Mouse (Mus musculus) kidney, embryonic 15.5 days (tissue): ENCODE results near the gene Selenbp1. TPM values are rescaled to one million over a fixed set of nuclear protein-coding genes. Genes with fewer than 3 reads are reported as not detected.
"Not testable (repeated sequence)": the region's sequence is repeated elsewhere in the genome, so short reads cannot be mapped to it uniquely, and the experiment has no call there.

Experiments
- ATAC-seq: fragments of 200-750 bp; cut with Nextera tagmentation; replicated peaks from 2 replicates; pipeline ENCODE4 v1.8.0; 2017; ENCODE audit warnings: moderate TSS enrichment; ENCODE audit not compliant: low FRiP score
- H3K27ac ChIP-seq: fragments of 300-500 bp; sonication (generic); 2 replicates; pipeline ENCODE4 v1.5.1; 2015; ENCODE audit warnings: mild to moderate bottlenecking, inconsistent platforms
- H3K27me3 ChIP-seq: fragments of 300-500 bp; sonication (generic); 2 replicates; pipeline ENCODE4 v1.6.1; 2015; ENCODE audit warnings: inconsistent platforms
- H3K36me3 ChIP-seq: fragments of 300-500 bp; sonication (generic); 2 replicates; pipeline ENCODE4 v1.6.1; 2015; ENCODE audit warnings: inconsistent platforms
- H3K4me1 ChIP-seq: fragments of 300-500 bp; sonication (generic); 2 replicates; pipeline ENCODE4 v1.6.1; 2015; ENCODE audit warnings: inconsistent platforms
- H3K4me2 ChIP-seq: fragments of 300-500 bp; sonication (generic); 2 replicates; pipeline ENCODE4 v1.6.1; 2015; ENCODE audit warnings: moderate library complexity, mild to moderate bottlenecking, inconsistent platforms
- H3K4me3 ChIP-seq: fragments of 300-500 bp; sonication (generic); replicated peaks from 2 replicates; pipeline ENCODE4 v1.5.1; 2015; ENCODE audit warnings: mild to moderate bottlenecking, inconsistent platforms
- H3K9ac ChIP-seq: fragments of 300-500 bp; sonication (generic); 2 replicates; pipeline ENCODE4 v1.6.1; 2015; ENCODE audit warnings: mild to moderate bottlenecking, inconsistent platforms
- H3K9me3 ChIP-seq: fragments of 300-500 bp; sonication (generic); replicated peaks from 2 replicates; pipeline ENCODE4 v1.6.1; 2016; ENCODE audit warnings: inconsistent platforms
- WGBS: fragments of 180-500 bp; shearing (Covaris S2); methylation state at CpG from one replicate; pipeline ENCODE4 v1.1.7; 2015; ENCODE audit warnings: mixed read lengths; 5-methylcytosine and 5-hydroxymethylcytosine counted together
- polyA plus RNA-seq: library from polyadenylated mRNA; unstranded; fragments of >200 nt; fragmentation: Nextera tagmentation; extraction: Ambion mirVana; gene quantifications from 2 replicates; pipeline ENCODE4 v1.2.1, GENCODE M21; 2015

The Selenbp1 gene
- 60.6 and 62.4 TPM in 2 replicates for polyA plus RNA-seq

DNA sequence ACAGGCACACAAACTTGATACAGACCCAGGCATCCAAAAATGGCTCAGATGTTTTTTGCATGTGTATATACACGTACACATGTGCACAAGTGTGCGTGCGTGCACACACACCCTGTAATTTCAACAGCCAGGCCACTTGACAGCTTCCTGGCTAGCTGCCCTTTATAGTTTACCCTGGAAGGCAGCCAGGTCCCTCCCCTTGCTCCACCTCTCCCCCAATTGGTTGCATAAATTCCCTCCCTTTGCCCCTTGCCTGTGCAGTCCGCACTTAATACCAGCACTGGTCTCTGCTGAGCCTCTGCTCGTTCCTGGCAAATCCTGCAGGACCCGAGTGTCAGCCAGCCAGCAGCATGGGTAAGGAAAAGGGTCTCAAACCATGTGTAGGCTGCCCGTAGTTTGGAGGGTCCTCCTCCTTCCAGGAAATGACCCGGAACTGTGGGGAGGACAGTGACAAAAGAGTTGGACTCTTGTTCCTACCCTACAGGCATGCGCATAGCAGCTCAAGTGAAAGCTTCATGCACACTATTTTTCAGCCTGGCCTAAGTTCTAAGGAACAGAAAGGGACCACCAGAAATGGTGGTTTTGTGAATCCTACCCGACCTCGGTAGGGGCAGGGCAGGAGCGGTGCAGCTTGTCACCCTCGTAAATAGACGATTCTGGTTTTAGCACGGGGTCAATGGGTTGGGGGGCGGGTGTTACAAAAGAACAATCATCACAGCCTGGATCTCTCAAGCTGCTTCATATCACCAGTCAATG, at the start of gene Selenbp1:
Selenbp1 (plus strand) TSS at position 248 of the 756 bp plus-strand sequence.
- peaks cover 33% of the 10 kb centered on the region for H3K4me1 ChIP-seq
- peak within 1 kb of the TSS; percentile 46 for H3K4me3 ChIP-seq
- peak within 1 kb of the TSS; percentile 27 for H3K9ac ChIP-seq
- no peaks in the 10 kb centered on the region for H3K36me3 ChIP-seq
- ATAC-seq = peak; percentile 88
- H3K4me2 ChIP-seq = peak within 1 kb of the TSS; percentile 62
- H3K27me3 ChIP-seq = no peaks in the 10 kb centered on the region
- 2% methylated on average over 16 of the region's 16 CpGs for WGBS
- peak within 1 kb of the TSS; percentile 95 for H3K27ac ChIP-seq
- H3K9me3 ChIP-seq = no peaks in the 10 kb centered on the region

DNA sequence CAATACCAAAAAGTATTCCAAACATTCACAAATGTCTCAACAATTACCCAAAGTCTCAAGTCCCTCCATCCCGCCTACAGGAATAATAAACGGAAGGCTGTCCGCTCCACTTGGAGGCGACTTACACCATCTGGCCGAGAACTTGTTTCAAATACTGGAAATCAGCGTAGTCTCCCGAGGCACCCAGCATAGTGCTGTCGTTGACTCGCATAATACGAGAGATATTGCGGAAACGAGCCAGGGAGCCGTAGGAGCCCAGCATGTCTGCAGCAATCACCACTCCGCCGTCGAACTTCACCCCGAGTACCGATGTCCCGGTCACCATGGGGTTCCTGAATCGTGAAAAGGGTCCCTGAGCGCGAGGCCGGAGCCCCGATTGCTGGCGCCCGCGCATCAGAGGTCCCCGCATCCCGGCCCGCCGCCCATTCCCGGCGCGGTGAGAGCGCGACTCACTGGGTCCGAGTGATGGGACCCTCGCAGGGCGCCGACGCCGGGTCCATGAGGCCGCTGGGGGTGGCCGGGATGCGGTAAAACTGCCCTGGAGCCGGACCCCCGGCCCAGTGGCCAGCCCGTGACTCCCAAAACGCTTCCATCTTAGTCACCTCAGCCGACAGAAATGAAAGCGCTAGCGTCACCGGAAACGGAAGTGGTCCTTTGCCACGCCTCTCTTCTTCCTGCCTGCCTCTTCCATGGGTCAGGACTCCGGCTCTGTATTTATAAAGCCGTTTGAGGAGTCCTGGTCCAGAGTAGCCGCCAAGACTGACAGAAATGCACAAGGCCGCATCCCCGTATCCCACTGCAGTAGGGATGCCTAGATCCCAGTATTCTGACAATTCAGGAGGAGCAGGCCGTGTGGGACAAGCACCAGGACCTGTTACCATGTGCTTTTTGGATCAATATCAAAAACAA, 46.3 kb upstream of the Selenbp1 start, which contains the start of gene Psmb4:
Psmb4 (minus strand) TSS at position 646 of the 909 bp plus-strand sequence.
- Histone ChIP-seq H3K9me3 (no peaks in the 10 kb centered on the region), H3K36me3 (peaks cover 40% of the 10 kb centered on the region), H3K27me3 (no peaks in the 10 kb centered on the region), H3K4me2 (peak within 1 kb of the TSS; percentile 89), H3K4me1 (peaks cover 15% of the 10 kb centered on the region), H3K27ac (peak within 1 kb of the TSS; percentile 87), H3K4me3 (peak within 1 kb of the TSS; percentile 99), H3K9ac (peak within 1 kb of the TSS; percentile 96)
- ATAC-seq = peak; percentile 87
- WGBS = under 1% methylated on average over 61 of the region's 61 CpGs

DNA sequence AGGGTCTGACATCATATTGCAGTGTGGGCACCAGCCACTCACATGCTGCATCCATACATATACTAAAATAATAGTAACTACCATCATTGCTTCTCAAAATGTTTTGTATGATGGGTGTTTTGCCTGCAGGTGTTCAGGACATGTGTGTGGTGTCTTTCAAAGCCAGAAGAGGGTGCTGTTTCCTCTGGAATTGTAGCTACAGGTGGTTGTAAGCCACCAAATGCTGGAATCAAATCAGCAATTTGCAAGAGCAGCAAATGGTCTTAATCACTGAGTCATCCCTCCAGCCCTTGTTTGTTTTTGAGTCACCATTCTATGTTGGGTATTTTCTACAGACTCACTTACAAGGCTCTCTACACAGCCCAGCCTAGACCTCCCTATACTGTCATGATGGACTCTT, 44.3 kb upstream of the Selenbp1 start:
- Histone ChIP-seq H3K36me3 (peaks cover 20% of the 10 kb centered on the region), H3K4me2 (no peak overlapping the region), H3K4me1 (peaks cover 15% of the 10 kb centered on the region), H3K27me3 (no peaks in the 10 kb centered on the region), H3K9me3 (no peaks in the 10 kb centered on the region), H3K9ac (no peak overlapping the region), H3K27ac (no peak overlapping the region), H3K4me3 (no peak overlapping the region)
- no peak for ATAC-seq

DNA sequence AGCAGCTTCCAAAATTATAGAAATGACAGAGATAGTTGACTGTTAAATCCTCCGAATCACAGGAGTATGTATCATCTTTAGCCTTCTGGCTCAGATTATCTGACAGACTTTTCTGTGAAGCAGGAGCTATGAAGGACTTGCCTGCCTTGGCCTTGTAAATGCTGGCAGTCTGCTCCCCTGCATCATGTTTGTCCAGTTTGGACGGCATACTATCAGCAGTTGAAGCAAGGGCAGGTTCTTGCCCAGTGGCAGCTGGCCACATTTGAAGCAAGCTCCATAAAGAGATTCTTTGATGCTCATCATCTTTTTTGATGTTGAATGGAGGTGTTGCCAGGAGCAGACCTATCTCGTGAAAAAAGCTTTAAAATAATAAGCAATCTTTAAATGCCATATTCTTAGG, 38.8 kb upstream of the Selenbp1 start:
- Histone ChIP-seq H3K4me1 (no peaks in the 10 kb centered on the region), H3K27ac (no peak overlapping the region), H3K36me3 (no peaks in the 10 kb centered on the region), H3K9ac (no peak overlapping the region), H3K4me2 (no peak overlapping the region), H3K27me3 (peaks cover 9% of the 10 kb centered on the region; the same call in 1 of the 2 replicates), H3K9me3 (no peaks in the 10 kb centered on the region), H3K4me3 (no peak overlapping the region)
- no peak for ATAC-seq
- 75% methylated on average over 3 of the region's 3 CpGs for WGBS

DNA sequence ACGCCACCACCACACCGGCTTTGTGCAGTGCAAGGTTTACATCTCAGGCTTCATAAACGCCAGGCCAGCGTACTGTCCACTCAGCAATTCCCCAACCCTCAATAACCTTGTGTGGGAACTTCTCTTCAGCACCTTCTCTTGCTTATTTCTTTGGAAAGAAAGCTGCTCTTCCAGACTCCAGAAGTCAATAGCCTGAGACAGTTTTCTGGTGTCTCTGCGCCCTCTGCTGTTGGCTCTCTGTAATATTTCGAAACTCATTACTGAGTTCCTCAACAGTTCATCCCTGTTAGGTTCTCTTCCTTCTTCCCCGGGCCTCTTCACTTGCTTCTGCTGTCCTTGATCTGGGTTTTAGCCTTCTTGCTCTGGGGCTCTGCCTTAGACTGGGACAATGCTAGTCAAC, 30.1 kb upstream of the Selenbp1 start:
- H3K4me1 ChIP-seq = no peaks in the 10 kb centered on the region
- no peaks in the 10 kb centered on the region for H3K9me3 ChIP-seq
- ATAC-seq = no peak
- H3K4me2 ChIP-seq = no peak overlapping the region
- H3K4me3 ChIP-seq = no peak overlapping the region
- H3K36me3 ChIP-seq = no peaks in the 10 kb centered on the region
- H3K9ac ChIP-seq = no peak overlapping the region
- H3K27me3 ChIP-seq = no peaks in the 10 kb centered on the region
- WGBS = 15% methylated on average over 7 of the region's 7 CpGs
- H3K27ac ChIP-seq = no peak overlapping the region

DNA sequence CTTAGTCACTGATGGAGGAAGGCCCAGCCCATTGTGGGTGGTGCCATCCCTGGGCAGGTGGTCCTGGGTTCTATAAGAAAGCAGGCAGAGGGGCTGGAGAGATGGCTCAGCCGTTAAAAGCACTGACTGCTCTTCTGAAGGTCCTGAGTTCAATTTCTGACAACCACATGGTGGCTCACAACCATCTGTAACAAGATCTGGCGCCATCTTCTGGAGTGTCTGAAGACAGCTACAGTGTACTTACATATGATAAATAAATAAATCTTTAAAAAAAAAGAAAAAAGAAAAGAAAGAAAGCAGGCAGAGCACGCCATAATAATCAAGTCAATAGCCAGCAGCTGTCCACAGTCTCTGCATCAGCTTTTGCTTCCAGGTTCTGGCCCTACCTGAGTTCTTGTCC, 28.1 kb upstream of the Selenbp1 start:
- not testable (repeated sequence) for ATAC-seq, H3K36me3 ChIP-seq, H3K4me3 ChIP-seq, H3K27me3 ChIP-seq, H3K4me1 ChIP-seq, H3K9me3 ChIP-seq, H3K9ac ChIP-seq, H3K4me2 ChIP-seq, H3K27ac ChIP-seq
- 64% methylated on average over 3 of the region's 3 CpGs for WGBS

DNA sequence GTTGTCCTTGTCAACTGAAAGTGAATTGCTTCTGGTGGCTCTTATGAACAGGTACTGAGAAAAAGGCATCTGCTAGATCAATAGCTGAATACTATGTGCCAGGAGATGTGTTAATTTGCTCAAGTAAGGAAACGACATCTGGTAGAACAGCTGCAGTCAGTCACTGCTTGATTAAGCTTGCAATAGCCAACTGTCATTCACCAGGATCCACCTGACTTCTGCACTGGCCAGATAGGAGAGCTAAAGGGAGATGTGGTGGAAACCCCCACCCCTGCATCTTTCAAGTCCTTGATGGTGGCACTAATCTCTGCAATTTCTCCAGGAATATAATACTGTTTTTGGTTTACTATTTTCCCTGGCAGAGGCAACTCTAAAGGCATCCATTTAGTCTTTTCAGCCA, 26.4 kb upstream of the Selenbp1 start:
- H3K9me3 ChIP-seq = no peaks in the 10 kb centered on the region
- no peak overlapping the region for H3K9ac ChIP-seq
- no peak overlapping the region for H3K27ac ChIP-seq
- no peaks in the 10 kb centered on the region for H3K4me1 ChIP-seq
- H3K36me3 ChIP-seq = no peaks in the 10 kb centered on the region
- ATAC-seq = no peak
- H3K4me3 ChIP-seq = no peak overlapping the region
- no peaks in the 10 kb centered on the region for H3K27me3 ChIP-seq
- 46% methylated on average over 1 of the region's 1 CpGs for WGBS
- H3K4me2 ChIP-seq = no peak overlapping the region

DNA sequence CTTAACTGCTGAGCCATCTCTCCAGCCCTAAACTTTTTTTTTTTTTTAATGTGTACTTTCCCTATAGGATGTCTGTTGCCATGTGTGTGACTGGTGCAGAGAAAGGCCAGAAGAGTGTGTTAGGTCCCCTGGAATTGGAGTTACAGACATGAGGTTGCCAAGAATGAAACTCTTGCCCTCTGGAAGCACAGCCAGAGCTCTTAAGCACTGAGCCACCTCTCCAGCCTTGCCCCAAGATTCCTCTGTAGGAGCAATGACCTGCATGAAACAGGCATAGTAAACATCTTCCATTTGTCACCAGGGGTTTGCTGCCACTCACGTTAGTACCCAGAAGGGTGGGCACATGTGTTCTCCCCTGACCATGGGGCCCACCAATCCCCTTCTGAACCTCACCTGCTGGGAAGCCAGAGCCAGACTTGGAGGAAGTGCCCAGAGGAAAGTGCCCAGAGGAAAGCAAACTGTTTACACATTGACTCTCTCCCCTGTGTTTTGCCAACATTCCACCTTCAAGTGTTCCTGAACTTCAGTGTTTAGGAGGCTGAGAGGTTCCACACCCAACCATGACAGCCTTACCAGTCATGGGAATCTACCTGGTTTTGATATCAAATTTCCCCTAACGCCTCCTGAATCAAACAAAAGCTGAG, 21.7 kb upstream of the Selenbp1 start:
- no peak overlapping the region for H3K9ac ChIP-seq
- H3K4me2 ChIP-seq = no peak overlapping the region
- H3K4me1 ChIP-seq = no peaks in the 10 kb centered on the region
- no peak overlapping the region for H3K27ac ChIP-seq
- ATAC-seq = no peak
- no peak overlapping the region for H3K4me3 ChIP-seq
- WGBS = 72% methylated on average over 2 of the region's 2 CpGs
- no peaks in the 10 kb centered on the region for H3K27me3 ChIP-seq
- H3K36me3 ChIP-seq = no peaks in the 10 kb centered on the region
- H3K9me3 ChIP-seq = no peaks in the 10 kb centered on the region

DNA sequence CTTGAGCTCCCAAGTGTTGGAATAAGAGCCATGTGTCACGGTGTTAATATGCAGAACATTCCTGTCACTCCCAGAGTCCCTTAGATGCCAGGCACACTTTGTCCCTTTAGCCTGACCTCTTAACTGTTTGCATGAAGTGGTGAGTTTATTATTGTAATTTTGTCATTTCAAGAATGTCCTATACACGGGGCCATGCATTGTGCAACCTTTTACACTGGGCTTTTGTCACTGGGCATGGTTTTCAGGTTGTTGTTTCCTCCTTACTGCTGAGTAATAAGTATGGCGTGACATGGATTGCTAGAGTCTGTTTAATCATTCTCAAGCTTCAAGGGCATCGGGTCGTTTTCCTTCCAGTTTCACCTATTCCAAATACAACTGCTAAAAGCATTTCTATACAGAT, 19.1 kb upstream of the Selenbp1 start:
- no peak for ATAC-seq
- WGBS = 47% methylated on average over 5 of the region's 5 CpGs
- Histone ChIP-seq H3K27me3 (no peaks in the 10 kb centered on the region), H3K27ac (no peak overlapping the region), H3K4me1 (peaks cover 11% of the 10 kb centered on the region), H3K4me3 (no peak overlapping the region), H3K9me3 (no peaks in the 10 kb centered on the region), H3K4me2 (no peak overlapping the region), H3K36me3 (no peaks in the 10 kb centered on the region), H3K9ac (no peak overlapping the region)

DNA sequence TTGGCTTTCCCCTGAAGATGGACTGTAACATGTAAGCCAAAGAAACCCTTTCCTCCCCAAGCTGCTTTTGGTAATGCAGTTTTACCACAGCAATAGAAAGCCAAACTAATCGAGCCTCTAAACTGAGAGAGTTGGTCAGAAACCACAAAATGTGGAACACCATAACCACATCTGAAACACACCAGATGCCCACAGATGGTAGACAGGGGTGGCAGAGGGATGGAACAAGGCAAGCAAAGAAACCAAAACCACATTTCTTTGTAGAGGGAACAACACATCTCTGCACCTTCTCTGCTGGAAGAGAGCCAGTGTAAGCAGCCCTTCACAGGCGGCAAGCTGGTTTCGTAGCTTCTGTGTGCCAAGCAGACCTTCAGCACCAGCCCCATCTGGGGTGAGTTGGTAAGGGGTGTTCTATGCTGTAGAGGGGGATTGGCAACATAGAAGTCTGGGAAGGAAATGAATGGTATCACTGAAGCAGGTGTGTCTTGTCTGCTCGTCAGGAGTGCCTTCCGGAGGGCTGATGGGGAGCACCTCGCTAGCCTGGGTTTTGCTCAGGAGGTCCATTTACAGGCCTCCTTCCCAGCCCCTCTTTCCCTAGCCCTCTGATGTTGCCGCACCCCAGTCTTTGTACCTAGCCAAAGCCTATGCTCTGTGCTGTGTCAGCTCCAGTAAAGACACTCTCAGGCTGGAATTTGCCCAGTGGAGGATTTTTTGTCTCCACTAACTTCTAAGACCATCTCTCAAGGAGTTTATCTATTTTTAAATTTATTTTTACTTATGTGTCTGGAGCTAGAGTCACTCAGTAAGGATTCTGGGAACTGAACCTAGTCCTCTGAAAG, 16.7 kb upstream of the Selenbp1 start:
- H3K9ac ChIP-seq = no peak overlapping the region
- ATAC-seq = no peak
- no peak overlapping the region for H3K27ac ChIP-seq

DNA sequence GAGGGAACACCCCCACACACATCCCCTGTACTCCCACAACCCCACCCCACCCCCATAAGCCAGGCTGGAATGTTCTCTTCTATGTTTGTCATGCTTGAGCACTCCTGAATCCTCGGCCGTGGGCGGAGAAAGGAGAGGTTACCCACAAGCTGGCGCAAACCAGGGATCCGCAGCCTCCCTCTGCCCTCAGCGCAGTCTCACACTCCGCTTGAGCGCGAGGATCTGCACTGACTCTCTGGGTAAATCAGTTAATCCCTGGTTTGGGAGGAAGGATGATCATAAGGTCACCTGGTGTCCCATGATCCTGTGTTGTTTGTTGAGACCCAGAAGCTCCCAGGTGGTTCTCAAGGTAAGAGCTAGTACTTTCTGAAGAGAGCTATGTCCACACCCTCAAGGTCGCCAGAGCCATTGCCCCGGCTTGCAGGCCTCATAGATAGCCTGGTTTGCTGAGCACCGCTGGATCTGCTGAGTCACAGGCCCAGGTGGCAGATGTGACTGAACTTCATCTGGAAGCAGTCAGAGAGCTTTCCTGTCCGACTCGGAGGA, 15.0 kb upstream of the Selenbp1 start:
- H3K27me3 ChIP-seq = no peaks in the 10 kb centered on the region
- peak overlapping the region; percentile 13 for H3K4me2 ChIP-seq
- ATAC-seq = peak; percentile 92
- H3K4me3 ChIP-seq = no peak overlapping the region
- no peaks in the 10 kb centered on the region for H3K36me3 ChIP-seq
- H3K27ac ChIP-seq = peak overlapping the region; percentile 76
- no peaks in the 10 kb centered on the region for H3K9me3 ChIP-seq
- H3K9ac ChIP-seq = no peak overlapping the region
- WGBS = 35% methylated on average over 14 of the region's 14 CpGs
- H3K4me1 ChIP-seq = peaks cover 11% of the 10 kb centered on the region

More for the DNA sequence above, 16.7 kb upstream of the Selenbp1 start:
- Histone ChIP-seq H3K9me3 (no peaks in the 10 kb centered on the region), H3K4me3 (no peak overlapping the region), H3K4me1 (peaks cover 11% of the 10 kb centered on the region), H3K4me2 (no peak overlapping the region), H3K36me3 (no peaks in the 10 kb centered on the region), H3K27me3 (no peaks in the 10 kb centered on the region)
- WGBS = 77% methylated on average over 7 of the region's 7 CpGs
